Mouse (Mus musculus) ES-E14 (cell line): Measurements from ENCODE around the gene Sphk1.

Source experiments
- CHD2 ChIP-seq: IDR thresholded peaks from 2 replicates; pipeline ENCODE4 v1.6.1; 2014; ENCODE audit warnings: mild to moderate bottlenecking, low read depth, low read length, inconsistent platforms
- HCFC1 ChIP-seq: IDR thresholded peaks from 2 replicates; pipeline ENCODE4 v1.6.1; 2012; ENCODE audit warnings: low read length, inconsistent platforms, borderline replicate concordance; ENCODE audit not compliant: insufficient read depth
- MAFK ChIP-seq: IDR thresholded peaks from 2 replicates; pipeline ENCODE4 v1.6.1; 2014; ENCODE audit warnings: mild to moderate bottlenecking, low read depth, low read length, inconsistent platforms; ENCODE audit not compliant: insufficient read depth
- ZC3H11A ChIP-seq: IDR thresholded peaks from 2 replicates; pipeline ENCODE4 v1.6.1; 2012; ENCODE audit warnings: low read depth, mild to moderate bottlenecking, inconsistent platforms, low read length, borderline replicate concordance
- ZNF384 ChIP-seq: IDR thresholded peaks from 2 replicates; pipeline ENCODE4 v1.6.1; 2012; ENCODE audit warnings: low read depth, low read length, inconsistent platforms

- TF ChIP-seq MAFK (no peak), HCFC1 (no peak), ZC3H11A (no peak), CHD2 (no peak), ZNF384 (no peak)
These were observed 856 bp downstream of the Sphk1 start for GRCm38 (mm10) chr11:116531371-116532191.
